Mouse (Mus musculus) stomach, embryonic 14.5 days (tissue): ENCODE results near the gene Gm9918. TPM values are rescaled to one million over a fixed set of nuclear protein-coding genes. Genes with fewer than 3 reads are reported as not detected.
"Not testable (repeated sequence)": the region's sequence is repeated elsewhere in the genome, so short reads cannot be mapped to it uniquely, and the experiment has no call there.

Experiments used
- ATAC-seq: fragments of 200-750 bp; cut with Nextera tagmentation; 2 replicates; pipeline ENCODE4 v1.8.0; 2017; ENCODE audit warnings: low read depth, moderate TSS enrichment; ENCODE audit not compliant: insufficient number of reproducible peaks, insufficient read depth, low FRiP score
- H3K27ac ChIP-seq: fragments of 300-500 bp; sonication (generic); 2 replicates; pipeline ENCODE4 v1.5.1; 2014; ENCODE audit warnings: mild to moderate bottlenecking, low read length, moderate library complexity, mixed read lengths
- H3K27me3 ChIP-seq: fragments of 300-500 bp; sonication (generic); 2 replicates; pipeline ENCODE4 v1.6.1; 2014; ENCODE audit warnings: low read length, control low read depth, mixed read lengths; ENCODE audit not compliant: control insufficient read depth, insufficient read depth
- H3K36me3 ChIP-seq: fragments of 300-500 bp; sonication (generic); 2 replicates; pipeline ENCODE4 v1.6.1; 2014; ENCODE audit warnings: mild to moderate bottlenecking, control low read depth, low read length, moderate library complexity, mixed read lengths; ENCODE audit not compliant: control insufficient read depth, insufficient read depth
- H3K4me1 ChIP-seq: fragments of 300-500 bp; sonication (generic); 2 replicates; pipeline ENCODE4 v1.6.1; 2014; ENCODE audit warnings: low read length, control low read depth, mixed read lengths; ENCODE audit not compliant: control insufficient read depth, insufficient read depth
- H3K4me2 ChIP-seq: fragments of 300-500 bp; sonication (generic); replicated peaks from 2 replicates; pipeline ENCODE4 v1.6.1; 2014; ENCODE audit warnings: low read depth, low read length, control low read depth
- H3K4me3 ChIP-seq: fragments of 300-500 bp; sonication (generic); 2 replicates; pipeline ENCODE4 v1.5.1; 2014; ENCODE audit warnings: low read depth, low read length, control low read depth
- H3K9ac ChIP-seq: fragments of 300-500 bp; sonication (generic); replicated peaks from 2 replicates; pipeline ENCODE4 v1.6.1; 2014; ENCODE audit warnings: low read depth, mild to moderate bottlenecking, control low read depth, low read length, moderate library complexity, mixed read lengths
- H3K9me3 ChIP-seq: fragments of 300-500 bp; sonication (generic); 2 replicates; pipeline ENCODE4 v1.6.1; 2016; ENCODE audit warnings: low read depth, low read length, control low read depth; ENCODE audit not compliant: control insufficient read depth
- WGBS: fragments of 180-500 bp; shearing (Covaris S2); extraction: QIAGEN DNeasy Blood & Tissue Kit; methylation state at CpG from one replicate; pipeline ENCODE4 v1.1.7; 2014; 5-methylcytosine and 5-hydroxymethylcytosine counted together
- polyA plus RNA-seq: library from polyadenylated mRNA; unstranded; fragments of >200 nt; fragmentation: Nextera tagmentation; extraction: Ambion mirVana; gene quantifications from 2 replicates; pipeline ENCODE4 v1.2.1, GENCODE M21; 2014

Gene Gm9918
- 0.36 and 0.56 TPM in 2 replicates for polyA plus RNA-seq

- WGBS: 8% methylated on average over 21 of the region's 21 CpGs
- peak within 1 kb of the TSS; percentile 18; the same call in 1 of the 2 replicates for H3K4me3 ChIP-seq
- peaks cover 12% of the 10 kb centered on the region; the same call in 1 of the 2 replicates for H3K4me1 ChIP-seq
- H3K4me2 ChIP-seq: peak within 1 kb of the TSS; percentile 40
- peak; percentile 23; the same call in 1 of the 2 replicates for ATAC-seq
- no peaks in the 10 kb centered on the region for H3K9me3 ChIP-seq
- peak within 1 kb of the TSS; percentile 11; the same call in 1 of the 2 replicates for H3K9ac ChIP-seq
- H3K27me3 ChIP-seq: no peaks in the 10 kb centered on the region
- no peak within 1 kb of the TSS for H3K27ac ChIP-seq
- no peaks in the 10 kb centered on the region for H3K36me3 ChIP-seq
Measured at GRCm38 (mm10) chr15:102270274-102270960, at the start of gene Gm9918. Gm9918 (plus strand) TSS chr15:102270563.

GRCm38 (mm10) chr15:102222386-102222785 is 48.0 kb upstream of the Gm9918 start:
- Histone ChIP-seq H3K27me3 (no peaks in the 10 kb centered on the region), H3K4me1 (0 out of 2 replicates have a peak, but pooled peaks cover 2% of the 10 kb centered on the region), H3K27ac (no peak overlapping the region), H3K4me3 (no peak overlapping the region), H3K9me3 (no peaks in the 10 kb centered on the region), H3K36me3 (no peaks in the 10 kb centered on the region), H3K9ac (no peak overlapping the region), H3K4me2 (no peak overlapping the region)
- WGBS: 59% methylated on average over 10 of the region's 10 CpGs
- ATAC-seq: no peak

GRCm38 (mm10) chr15:102224186-102224991 is 46.0 kb upstream of the Gm9918 start:
- H3K4me2 ChIP-seq: peak overlapping the region; percentile 81
- no peaks in the 10 kb centered on the region for H3K9me3 ChIP-seq
- H3K36me3 ChIP-seq: no peaks in the 10 kb centered on the region
- 3% methylated on average over 40 of the region's 43 CpGs for WGBS
- no peaks in the 10 kb centered on the region for H3K27me3 ChIP-seq
- peak; percentile 83 for ATAC-seq
- peak overlapping the region; percentile 36 for H3K9ac ChIP-seq
- 0 out of 2 replicates have a peak, but pooled peaks cover 2% of the 10 kb centered on the region for H3K4me1 ChIP-seq
- no peak overlapping the region for H3K27ac ChIP-seq
- H3K4me3 ChIP-seq: peak overlapping the region; percentile 37

GRCm38 (mm10) chr15:102224992-102225617 is 45.3 kb upstream of the Gm9918 start:
- peak overlapping the region; percentile 36 for H3K9ac ChIP-seq
- H3K9me3 ChIP-seq: no peaks in the 10 kb centered on the region
- no peak overlapping the region for H3K27ac ChIP-seq
- H3K4me1 ChIP-seq: 0 out of 2 replicates have a peak, but pooled peaks cover 2% of the 10 kb centered on the region
- no peaks in the 10 kb centered on the region for H3K27me3 ChIP-seq
- H3K36me3 ChIP-seq: no peaks in the 10 kb centered on the region
- H3K4me3 ChIP-seq: peak overlapping the region; percentile 37
- ATAC-seq: no peak
- H3K4me2 ChIP-seq: peak overlapping the region; percentile 81
- WGBS: 19% methylated on average over 21 of the region's 21 CpGs

- not testable (repeated sequence) for H3K9ac ChIP-seq, ATAC-seq, H3K27ac ChIP-seq, H3K36me3 ChIP-seq, H3K4me1 ChIP-seq, H3K4me3 ChIP-seq, H3K4me2 ChIP-seq, H3K27me3 ChIP-seq, H3K9me3 ChIP-seq
- WGBS: 80% methylated on average over 5 of the region's 6 CpGs
Measured at GRCm38 (mm10) chr15:102225619-102226018, 44.7 kb upstream of the Gm9918 start.

- H3K9me3 ChIP-seq: no peaks in the 10 kb centered on the region
- no peaks in the 10 kb centered on the region for H3K27me3 ChIP-seq
- H3K9ac ChIP-seq: no peak overlapping the region
- H3K4me2 ChIP-seq: no peak overlapping the region
- WGBS: 77% methylated on average over 17 of the region's 17 CpGs
- peaks cover 22% of the 10 kb centered on the region for H3K4me1 ChIP-seq
- no peak overlapping the region for H3K27ac ChIP-seq
- no peak for ATAC-seq
- no peak overlapping the region for H3K4me3 ChIP-seq
- H3K36me3 ChIP-seq: no peaks in the 10 kb centered on the region; the same call in 1 of the 2 replicates
Measured at GRCm38 (mm10) chr15:102230408-102231321, 39.7 kb upstream of the Gm9918 start.

GRCm38 (mm10) chr15:102231748-102232147 is 38.6 kb upstream of the Gm9918 start, which contains the start of gene Itgb7:
Itgb7 (minus strand) TSS chr15:102231944.
- Histone ChIP-seq H3K36me3 (peaks cover 5% of the 10 kb centered on the region), H3K27ac (no peak within 1 kb of the TSS), H3K9ac (no peak within 1 kb of the TSS), H3K4me3 (no peak within 1 kb of the TSS), H3K4me2 (0 out of 2 replicates have a peak within 1 kb of the TSS, but pooled peaks have one; percentile 3), H3K4me1 (peaks cover 28% of the 10 kb centered on the region), H3K9me3 (no peaks in the 10 kb centered on the region), H3K27me3 (no peaks in the 10 kb centered on the region)
- 27% methylated on average over 6 of the region's 6 CpGs for WGBS
- 0 out of 2 replicates have a peak, but pooled peaks have one; percentile 42 for ATAC-seq
